Mouse (Mus musculus) granulocyte monocyte progenitor cell, adult 5-6 weeks (primary cell): Measurements from ENCODE around the gene Tll2. TPM values are rescaled to one million over a fixed set of nuclear protein-coding genes. Genes with fewer than 3 reads are reported as not detected.

ENCODE experiments used
- ATAC-seq: replicated peaks from 2 replicates; pipeline ENCODE4 v1.8.0; 2016; ENCODE audit warnings: mild to moderate bottlenecking, moderate TSS enrichment, inconsistent platforms; ENCODE audit not compliant: poor library complexity, severe bottlenecking
- total RNA-seq, 2 experiments: library from RNA; stranded (forward) in 1 of 2; stranded (reverse) in 1 of 2; fragments of 200-712, 200-1000 nt in 1 of 2; fragments of >200 nt in 1 of 2; fragmentation: Nextera tagmentation in 1 of 2; gene quantifications; 2 replicates each; pipeline ENCODE4 v1.2.3; 2014 to 2017

Gene Tll2
- total RNA-seq, 2 experiments from 2014 or later = not detected

- ATAC-seq = no peak
These were observed 109.6 kb downstream of the Tll2 start for GRCm38 (mm10) chr19:41097038-41097437.

GRCm38 (mm10) chr19:41091901-41092300 is 114.7 kb downstream of the Tll2 start:
- peak; percentile 67 for ATAC-seq

GRCm38 (mm10) chr19:41089833-41090232 is 116.8 kb downstream of the Tll2 start:
- ATAC-seq = peak; percentile 33; the same call in 1 of the 2 replicates

GRCm38 (mm10) chr19:41088491-41088890 is 118.1 kb downstream of the Tll2 start:
- no peak for ATAC-seq

- ATAC-seq = no peak
These were observed 118.7 kb downstream of the Tll2 start for GRCm38 (mm10) chr19:41087901-41088300.

- ATAC-seq = peak; percentile 72
These were observed 119.9 kb downstream of the Tll2 start for GRCm38 (mm10) chr19:41086700-41087099.

- no peak for ATAC-seq
These were observed 120.3 kb downstream of the Tll2 start for GRCm38 (mm10) chr19:41086289-41086688.

GRCm38 (mm10) chr19:41083646-41084045 is 123.0 kb downstream of the Tll2 start:
- no peak for ATAC-seq

GRCm38 (mm10) chr19:41081589-41081988 is 125.0 kb downstream of the Tll2 start:
- no peak for ATAC-seq

GRCm38 (mm10) chr19:41076906-41077305 is 129.7 kb downstream of the Tll2 start, which contains the start of gene Opalin:
TSS of gene Opalin (minus strand) at chr19:41077113.
- ATAC-seq = no peak

GRCm38 (mm10) chr19:41073746-41074455 is 132.7 kb downstream of the Tll2 start:
- ATAC-seq = no peak

- ATAC-seq = peak; percentile 99
These were observed 135.1 kb downstream of the Tll2 start for GRCm38 (mm10) chr19:41071500-41071899.

- no peak for ATAC-seq
These were observed 151.9 kb downstream of the Tll2 start for GRCm38 (mm10) chr19:41054702-41055101.

GRCm38 (mm10) chr19:41053530-41053929 is 153.1 kb downstream of the Tll2 start:
- peak; percentile 77 for ATAC-seq

GRCm38 (mm10) chr19:41052247-41052646 is 154.4 kb downstream of the Tll2 start:
- no peak for ATAC-seq

GRCm38 (mm10) chr19:41051714-41052113 is 154.9 kb downstream of the Tll2 start:
- ATAC-seq = peak; percentile 80

GRCm38 (mm10) chr19:41048187-41048559 is 158.5 kb downstream of the Tll2 start:
- ATAC-seq = no peak

GRCm38 (mm10) chr19:41047437-41048186 is 159.0 kb downstream of the Tll2 start:
- ATAC-seq = no peak

GRCm38 (mm10) chr19:41045091-41045770 is 161.4 kb downstream of the Tll2 start:
- ATAC-seq = no peak

GRCm38 (mm10) chr19:41039110-41039509 is 167.5 kb downstream of the Tll2 start:
- ATAC-seq = peak; percentile 90
